ENCODE assay signal across 7 mouse cellular contexts in the genomic region with DNA sequence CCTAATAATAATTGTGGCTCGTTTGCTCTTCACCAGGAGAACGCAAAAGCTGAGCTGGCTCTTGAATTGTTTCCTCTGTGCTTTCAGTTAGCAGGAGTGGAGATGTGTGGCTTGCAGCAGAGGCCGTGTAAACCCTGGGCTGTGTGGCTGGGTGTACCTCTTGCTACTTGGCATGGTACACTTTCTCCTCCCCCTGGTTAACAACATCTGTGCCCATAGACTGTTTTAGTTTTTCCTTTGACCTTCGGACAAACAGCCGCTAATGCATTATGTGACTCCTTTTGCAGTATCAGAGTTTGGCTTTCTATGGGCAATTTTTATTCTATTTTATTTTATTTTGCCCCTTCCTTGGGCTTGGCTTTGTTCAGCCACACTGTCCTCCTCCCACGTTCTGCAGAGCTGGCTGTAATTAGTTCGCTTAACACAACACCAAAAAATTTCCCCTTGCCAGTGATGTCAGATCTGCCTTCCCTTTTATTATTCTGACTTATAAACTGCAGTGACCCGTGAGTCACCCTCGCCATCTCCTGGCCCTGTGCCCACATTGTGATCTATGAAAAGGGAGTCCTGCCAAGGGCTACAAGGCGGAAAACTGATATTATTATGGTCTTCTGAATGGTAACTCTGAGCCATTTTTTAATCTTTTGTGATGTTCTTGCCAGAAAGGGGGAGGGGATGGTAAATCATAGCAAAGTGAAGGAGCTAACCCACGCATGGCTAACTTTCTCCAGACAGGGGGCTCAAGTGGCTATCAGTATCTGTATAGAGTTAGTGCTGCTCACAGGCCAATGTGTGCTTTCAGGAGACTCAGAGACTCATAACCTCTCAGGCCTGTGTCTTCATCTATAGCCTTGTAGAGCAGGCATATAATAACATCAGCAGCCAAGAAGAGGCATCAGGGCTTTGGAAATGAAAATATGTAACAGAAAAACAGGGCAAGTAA.
A peak's percentile ranks its signal among the peaks of the same experiment; 100 is the strongest.
DNase-seq lines count a peak whose midpoint lies in the region; ATAC-seq lines count a peak whose summit lies in the region.

No protein-coding gene starts in this region.

- H3K36me3 ChIP-seq in embryonic facial prominence, embryonic 11.5 days (replicated peaks; ENCODE audit: control insufficient read depth, insufficient read depth, low read depth, low read length): no peaks in the 10 kb centered on the region
- H3K36me3 ChIP-seq in midbrain, embryonic 15.5 days (replicated peaks): no peaks in the 10 kb centered on the region

- H3K4me2 ChIP-seq in embryonic facial prominence, embryonic 11.5 days (ENCODE audit: low read depth, low read length): no peak overlapping the region
- H3K4me2 ChIP-seq in midbrain, embryonic 15.5 days: no peak overlapping the region

- H3K4me3 ChIP-seq in embryonic facial prominence, embryonic 11.5 days (ENCODE audit: low read depth, low read length): no peak overlapping the region
- H3K4me3 ChIP-seq in midbrain, embryonic 15.5 days: no peak overlapping the region

- peak overlapping the region; percentile 17; the same call in 1 of the 2 replicates for H3K27ac ChIP-seq in embryonic facial prominence, embryonic 11.5 days (replicated peaks; ENCODE audit: low read depth, low read length)
- no peak overlapping the region for H3K27ac ChIP-seq in midbrain, embryonic 15.5 days

- peak; percentile 90 for DNase-seq in adrenal gland, postnatal 10 days
- DNase-seq in embryonic facial prominence, embryonic 11.5 days (ENCODE audit: low spot score): peak; percentile 35
- DNase-seq in heart, postnatal 14 days: peak; percentile 78 to 80
- peak; percentile 83 to 88 for DNase-seq in kidney, postnatal 36 days
- peak; percentile 63 to 82 for DNase-seq in urinary bladder, postnatal 4 days (ENCODE audit: low spot score in 2 of 2)
- DNase-seq in left cerebral cortex, adult 18-20 months (ENCODE audit: low spot score in 2 of 2): no peak

- no peak overlapping the region for H3K9ac ChIP-seq in embryonic facial prominence, embryonic 11.5 days (replicated peaks; ENCODE audit: low read length)
- no peak overlapping the region for H3K9ac ChIP-seq in midbrain, embryonic 15.5 days

- WGBS in embryonic facial prominence, embryonic 11.5 days: 53% methylated on average over 11 of the region's 11 CpGs
- WGBS in midbrain, embryonic 15.5 days: 41% methylated on average over 11 of the region's 11 CpGs

- no peaks in the 10 kb centered on the region for H3K9me3 ChIP-seq in embryonic facial prominence, embryonic 11.5 days (replicated peaks; ENCODE audit: control insufficient read depth, low read length)
- no peaks in the 10 kb centered on the region for H3K9me3 ChIP-seq in midbrain, embryonic 15.5 days

- H3K4me1 ChIP-seq in embryonic facial prominence, embryonic 11.5 days (ENCODE audit: control insufficient read depth, insufficient read depth, low read length): peaks cover 9% of the 10 kb centered on the region
- H3K4me1 ChIP-seq in midbrain, embryonic 15.5 days: peaks cover 13% of the 10 kb centered on the region; the same call in 1 of the 2 replicates

- peak; percentile 46; the same call in 1 of the 2 replicates for ATAC-seq in embryonic facial prominence, embryonic 11.5 days (replicated peaks; ENCODE audit: insufficient number of reproducible peaks, low FRiP score, low TSS enrichment, low read depth)
- 0 out of 2 replicates have a peak, but pooled peaks have one; percentile 35 for ATAC-seq in midbrain, embryonic 15.5 days (replicated peaks)

- H3K27me3 ChIP-seq in embryonic facial prominence, embryonic 11.5 days (ENCODE audit: control insufficient read depth, insufficient read depth, low read length): no peaks in the 10 kb centered on the region
- no peaks in the 10 kb centered on the region for H3K27me3 ChIP-seq in midbrain, embryonic 15.5 days (replicated peaks)

- intact Hi-C loops in heart, postnatal 14 days (cut with DNase I): loop anchor here (5.0 kb wide), 1 partner anchor 135 kb away; no protein-coding TSS in a partner anchor

Comparison
In these comparisons a context has a peak if more than half of its experiments do, and no peak if none do; other contexts are left out.
1. DNase-seq: peak in adrenal gland, postnatal 10 days (single experiment), embryonic facial prominence, embryonic 11.5 days (single experiment), heart, postnatal 14 days (2 of 2), kidney, postnatal 36 days (2 of 2) and urinary bladder, postnatal 4 days (2 of 2); none in left cerebral cortex, adult 18-20 months (0 of 2).